Mouse (Mus musculus) heart, postnatal 36 days (tissue): ENCODE results near the gene Sik2. TPM values are rescaled to one million over a fixed set of nuclear protein-coding genes. Genes with fewer than 3 reads are reported as not detected.

ENCODE experiments used
- DNase-seq, 2 experiments: peaks; one replicate each; pipeline ENCODE4 v3.0.0; 2021 to 2022
- intact Hi-C: fragments of 180-260 bp; cut with DNase I; formaldehyde crosslinking; loops from one replicate; pipeline ENCODE4 v1.15.1; 2025
- total RNA-seq, 2 experiments: library from RNA; stranded (reverse); gene quantifications; 2 replicates each; pipeline ENCODE4 v1.2.3; 2021

Sik2 gene
- total RNA-seq, 2 experiments from 2014 or later = 25.7 to 27.1 TPM

DNA sequence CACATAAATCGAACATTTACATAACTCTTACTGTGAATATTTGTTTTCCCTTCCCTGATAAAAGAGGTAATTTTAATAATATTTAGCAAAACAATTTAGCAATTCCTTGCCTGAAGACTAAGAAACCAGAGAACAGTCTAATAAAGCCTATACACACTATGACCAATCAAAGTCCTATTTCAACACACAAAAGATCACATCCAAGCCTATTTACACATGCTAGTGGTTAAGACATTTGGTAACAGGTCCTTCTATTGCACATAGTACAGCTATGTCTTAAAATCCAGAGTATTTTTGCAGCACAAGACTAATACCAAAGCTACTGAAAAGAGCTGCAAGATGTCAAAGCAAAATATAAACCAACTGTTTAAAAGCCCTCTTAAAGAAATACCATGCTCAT lies 4.8 kb downstream of the Sik2 start:
- intact Hi-C loops = loop anchor here (5.0 kb wide), 1 partner anchor 52 kb away; no protein-coding TSS in a partner anchor
- no peak for DNase-seq

GRCm38 (mm10) chr9:50986677-50987076 lies 22.2 kb downstream of the Sik2 start:
- intact Hi-C loops = no loop called here
- DNase-seq = no peak

- no peak for DNase-seq
These were observed 22.8 kb downstream of the Sik2 start for GRCm38 (mm10) chr9:50986123-50986522.

DNA sequence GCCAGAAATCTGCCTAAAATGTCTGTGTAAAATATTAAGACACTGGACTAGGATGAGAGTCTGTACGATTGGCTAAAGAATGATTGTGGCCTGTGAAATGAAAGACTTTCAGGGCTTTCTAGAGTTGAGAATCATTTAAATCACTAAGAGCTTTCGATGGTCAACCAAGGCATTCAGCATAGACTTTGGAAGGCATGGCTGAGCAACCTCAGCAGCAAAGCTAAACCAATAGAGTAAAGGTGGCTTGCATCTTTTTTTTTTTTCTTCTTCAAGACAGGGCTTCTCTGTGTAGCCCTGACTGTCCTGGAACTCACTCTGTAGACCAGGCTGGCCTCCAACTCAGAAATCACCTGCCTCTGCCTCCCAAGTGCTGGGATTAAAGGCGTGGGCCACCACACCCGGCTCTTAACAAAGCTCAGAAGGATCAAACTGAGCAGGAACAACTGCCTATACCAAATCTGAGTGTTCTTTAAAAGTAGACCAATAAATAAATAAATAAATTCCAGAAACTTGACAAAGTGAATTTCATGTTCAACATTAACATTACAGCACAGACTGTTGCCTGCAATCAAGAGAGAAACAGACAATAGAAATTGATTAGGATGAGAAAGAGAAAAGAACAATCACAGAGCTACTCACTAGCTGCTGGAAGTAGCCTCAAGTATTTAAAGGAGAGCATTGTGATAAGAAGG lies 27.2 kb downstream of the Sik2 start:
- intact Hi-C loops = no loop called here

More at GRCm38 (mm10) chr9:50986123-50986522, 22.8 kb downstream of the Sik2 start:
- intact Hi-C loops = no loop called here

GRCm38 (mm10) chr9:50974631-50975030 lies 34.2 kb downstream of the Sik2 start:
- no peak for DNase-seq
- intact Hi-C loops = no loop called here

More for the DNA sequence above, 27.2 kb downstream of the Sik2 start:
- DNase-seq = no peak

- intact Hi-C loops = no loop called here
- DNase-seq = no peak
These were observed 38.5 kb downstream of the Sik2 start for GRCm38 (mm10) chr9:50970413-50970812.

- intact Hi-C loops = no loop called here
- no peak for DNase-seq
These were observed 39.6 kb downstream of the Sik2 start for GRCm38 (mm10) chr9:50969266-50969665.

DNA sequence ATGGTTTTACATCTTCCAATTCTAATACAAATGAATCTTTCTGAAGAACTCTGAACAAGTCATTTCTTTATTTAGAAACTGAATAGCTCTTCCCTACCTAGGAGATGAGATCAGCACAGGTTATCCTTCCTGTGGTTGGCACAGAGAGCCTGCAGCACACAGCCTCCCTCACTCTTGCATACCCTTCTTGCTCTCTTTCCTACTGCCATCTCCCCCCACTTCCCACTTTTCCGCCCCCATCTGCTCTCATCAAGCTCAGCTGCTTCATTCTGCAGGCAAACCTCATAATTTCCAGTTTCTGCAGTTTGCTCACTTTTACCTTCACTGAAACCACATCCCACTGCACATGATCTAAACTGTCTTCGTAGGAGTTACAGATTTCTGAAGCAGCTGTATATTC lies 42.6 kb downstream of the Sik2 start:
- no peak for DNase-seq
- intact Hi-C loops = no loop called here

DNA sequence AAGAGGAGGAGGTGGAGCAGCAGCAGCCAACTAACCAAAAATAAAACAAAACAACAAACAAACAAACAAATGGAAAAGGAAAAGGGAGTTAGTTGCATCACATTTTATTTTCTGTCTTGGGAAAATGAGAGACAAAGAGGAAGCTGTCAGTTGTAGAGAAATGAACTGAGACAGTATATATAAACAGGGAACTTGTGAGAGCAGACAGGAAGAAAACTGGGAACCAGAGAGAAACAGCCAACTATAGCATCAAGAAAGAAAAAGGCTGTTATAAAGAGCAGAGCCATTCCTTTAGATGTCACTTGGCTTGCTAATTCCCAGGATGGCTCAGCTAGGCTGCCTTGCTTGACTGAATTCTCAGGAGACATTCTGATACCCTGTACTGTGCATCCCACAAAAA lies 43.5 kb downstream of the Sik2 start:
- DNase-seq = no peak
- intact Hi-C loops = no loop called here

- intact Hi-C loops = no loop called here
- DNase-seq = no peak
These were observed 44.0 kb downstream of the Sik2 start for GRCm38 (mm10) chr9:50964911-50965310.

DNA sequence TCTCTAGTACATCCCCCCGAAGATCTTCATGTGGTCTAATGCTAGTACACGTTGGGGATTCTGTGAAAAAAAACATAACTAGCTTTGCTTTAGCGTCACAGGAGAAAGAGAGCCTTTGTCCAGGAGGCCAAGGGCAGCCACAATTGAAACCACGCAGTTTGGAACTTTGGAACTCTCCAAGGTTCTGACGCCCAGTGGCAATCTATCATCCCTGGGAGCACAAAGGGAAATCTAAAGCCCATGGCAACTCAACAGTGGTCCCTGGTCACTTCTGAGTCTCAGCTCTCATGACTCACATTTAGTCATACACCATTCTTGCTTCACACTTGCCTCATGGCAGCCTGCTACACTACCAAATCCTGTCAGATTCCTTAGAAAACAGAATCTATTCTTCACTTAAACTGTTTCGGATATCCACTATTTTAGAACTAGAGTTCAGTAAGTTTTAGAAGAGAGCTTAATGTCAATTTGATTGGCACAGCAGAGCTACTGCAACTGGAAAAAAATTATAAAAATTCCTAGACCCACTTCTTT lies 50.9 kb downstream of the Sik2 start:
- no peak for DNase-seq
- intact Hi-C loops = no loop called here

- DNase-seq = no peak
- intact Hi-C loops = no loop called here
These were observed 53.7 kb downstream of the Sik2 start for GRCm38 (mm10) chr9:50955176-50955575.

DNA sequence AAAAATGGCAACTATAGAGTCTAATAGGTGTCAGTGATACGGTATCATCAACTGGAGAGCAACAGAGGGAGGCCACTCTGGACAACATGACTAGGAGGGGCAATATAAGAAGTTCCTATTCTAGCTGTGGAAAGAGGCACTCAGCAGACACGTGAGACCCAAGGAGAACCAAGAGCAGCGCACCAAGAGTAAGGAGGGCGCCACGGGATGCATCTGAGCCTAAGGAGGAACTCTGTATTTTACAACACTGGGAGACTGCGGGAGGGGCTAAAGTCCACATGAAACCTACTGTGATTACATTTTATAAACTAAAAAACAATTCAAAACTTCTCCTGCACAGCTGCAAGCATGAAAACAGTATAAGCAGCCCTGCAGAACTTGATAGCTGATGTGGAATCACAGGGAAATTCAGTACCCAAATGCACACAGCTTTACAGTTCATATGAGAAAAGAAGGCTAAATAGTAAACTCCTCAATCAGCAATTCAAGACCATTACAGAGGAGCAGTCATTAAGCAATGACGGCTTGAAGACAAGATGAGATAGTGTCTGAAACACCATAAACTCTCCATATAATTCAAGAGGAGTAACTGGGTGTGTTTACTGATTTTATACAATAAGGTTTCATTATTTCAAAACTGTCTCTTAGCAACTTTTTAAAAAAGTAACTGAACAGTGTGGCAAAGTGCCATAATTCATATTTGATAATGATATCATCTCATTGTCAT lies 60.6 kb downstream of the Sik2 start:
- intact Hi-C loops = no loop called here
- DNase-seq = no peak

- no peak for DNase-seq
- intact Hi-C loops = no loop called here
These were observed 62.5 kb downstream of the Sik2 start for GRCm38 (mm10) chr9:50946338-50946737.

DNA sequence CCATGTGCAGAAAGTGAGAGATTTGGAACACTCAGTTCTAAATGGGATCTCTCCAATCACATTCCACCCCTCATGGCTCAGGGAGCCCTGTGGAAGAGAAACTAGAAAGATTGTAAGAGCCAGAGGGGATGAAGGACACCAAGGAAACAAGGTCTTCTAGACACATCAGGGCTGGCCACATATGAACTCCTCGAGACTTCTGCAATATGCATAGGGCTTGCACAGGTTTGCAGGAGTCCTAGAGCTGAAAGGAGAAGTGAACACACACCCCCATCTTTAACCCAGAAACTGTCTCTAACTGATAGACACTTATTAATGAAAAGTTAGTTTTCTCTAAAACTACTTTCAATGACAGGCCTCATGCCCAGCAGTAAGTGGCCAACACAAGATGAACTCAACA lies 64.0 kb downstream of the Sik2 start:
- no peak for DNase-seq
- intact Hi-C loops = no loop called here

GRCm38 (mm10) chr9:50942711-50943110 lies 66.2 kb downstream of the Sik2 start:
- no peak for DNase-seq
- intact Hi-C loops = no loop called here

GRCm38 (mm10) chr9:50941804-50942401 lies 67.0 kb downstream of the Sik2 start:
- no peak for DNase-seq
- intact Hi-C loops = no loop called here

DNA sequence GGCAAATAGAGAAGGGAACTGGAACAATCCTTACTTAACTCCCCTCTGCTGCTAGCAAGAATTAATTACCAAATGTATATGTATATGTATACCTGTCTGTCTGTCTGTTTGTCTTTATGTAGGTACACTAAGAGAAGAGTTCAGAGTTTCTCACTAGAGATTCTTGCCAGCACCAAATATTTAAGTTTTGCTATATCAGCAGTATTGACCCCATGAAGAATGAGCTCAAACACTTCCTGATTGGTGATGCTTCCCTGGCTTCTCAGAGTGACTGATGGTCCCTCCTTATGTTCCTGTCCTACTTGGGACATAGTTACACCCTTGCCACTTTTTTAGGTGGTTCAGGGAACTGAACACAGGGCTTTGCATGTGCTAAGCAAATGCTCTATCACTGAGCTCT lies 78.9 kb downstream of the Sik2 start:
- intact Hi-C loops = no loop called here
- no peak for DNase-seq

- intact Hi-C loops = no loop called here
- DNase-seq = no peak
These were observed 83.1 kb downstream of the Sik2 start for GRCm38 (mm10) chr9:50925801-50926200.

GRCm38 (mm10) chr9:50924454-50924853 lies 84.4 kb downstream of the Sik2 start:
- intact Hi-C loops = no loop called here
- no peak for DNase-seq

GRCm38 (mm10) chr9:50922363-50923153 lies 86.3 kb downstream of the Sik2 start:
- intact Hi-C loops = no loop called here
- DNase-seq = no peak
